Mouse (Mus musculus) inflammation-experienced regulatory T-cells (primary cell): Measurements from ENCODE around the gene Tnfsf13. TPM values are rescaled to one million over a fixed set of nuclear protein-coding genes. Genes with fewer than 3 reads are reported as not detected.

Experiments used
- polyA plus RNA-seq, 2 experiments: library from polyadenylated mRNA; unstranded; fragments of 100-300 nt; shearing (Covaris generic); gene quantifications; one replicate each; pipeline ENCODE4 v1.2.1; 2017

Tnfsf13 gene
- polyA plus RNA-seq = not detected

GRCm38 (mm10) chr11:69685526-69686148, at the start of gene Tnfsf13:
Gene Tnfsf13, minus strand, starts transcription at chr11:69685784.

GRCm38 (mm10) chr11:69695361-69696181, 10.0 kb upstream of the Tnfsf13 start, which contains the start of the genes Tnfsf12 and Tnfsfm13:
Gene Tnfsf12, minus strand, starts transcription at chr11:69695849.
Gene Tnfsfm13, minus strand, starts transcription at chr11:69696098.

GRCm38 (mm10) chr11:69681314-69682208, 4.0 kb downstream of the Tnfsf13 start, which contains the start of gene Senp3:
Gene Senp3, minus strand, starts transcription at chr11:69682084.

GRCm38 (mm10) chr11:69672211-69672706, 13.3 kb downstream of the Tnfsf13 start, which contains the start of gene Eif4a1:
Gene Eif4a1, minus strand, starts transcription at chr11:69672423.

GRCm38 (mm10) chr11:69665961-69666664, 19.5 kb downstream of the Tnfsf13 start, which contains the start of gene Cd68:
Gene Cd68, minus strand, starts transcription at chr11:69666153.

GRCm38 (mm10) chr11:69662213-69662966, 23.2 kb downstream of the Tnfsf13 start, which contains the start of gene Mpdu1:
Gene Mpdu1, minus strand, starts transcription at chr11:69662642.

GRCm38 (mm10) chr11:69655264-69656064, 30.1 kb downstream of the Tnfsf13 start, which contains the start of gene Sox15:
Gene Sox15, plus strand, starts transcription at chr11:69655314.

Other genes starting within 250 kb of the Tnfsf13 start
- 1 to 10 TPM in 1 of 2 experiments, under 1 TPM in 1; 0.31 to 3.4 TPM for gene Dnah2, start 136.7 kb downstream of the Tnfsf13 start, polyA plus RNA-seq
- gene Efnb3, start 125.6 kb downstream of the Tnfsf13 start, polyA plus RNA-seq = under 1 TPM; 0.55 to 0.64 TPM
- 10 to 100 TPM; 26.4 to 26.5 TPM for gene Wrap53, start 105.5 kb downstream of the Tnfsf13 start, polyA plus RNA-seq
- gene Trp53, start 105.4 kb downstream of the Tnfsf13 start, polyA plus RNA-seq = 100 to 1,000 TPM; 201 to 249 TPM
- under 1 TPM in 1 of 2 experiments, not detected in 1; 0.55 TPM for gene Atp1b2, start 79.8 kb downstream of the Tnfsf13 start, polyA plus RNA-seq
- gene Shbg, start 67.9 kb downstream of the Tnfsf13 start, polyA plus RNA-seq = under 1 TPM; 0.33 to 0.57 TPM
- 1 to 10 TPM in 1 of 2 experiments, not detected in 1; 2.8 TPM for gene Sat2, start 63.8 kb downstream of the Tnfsf13 start, polyA plus RNA-seq
- gene Fxr2, start 52.8 kb downstream of the Tnfsf13 start, polyA plus RNA-seq = 10 to 100 TPM; 59.9 to 74.5 TPM
- 1 to 10 TPM in 1 of 2 experiments, under 1 TPM in 1; 0.55 to 3.1 TPM for gene Sox15, start 30.5 kb downstream of the Tnfsf13 start, polyA plus RNA-seq
- gene Mpdu1, start 23.1 kb downstream of the Tnfsf13 start, polyA plus RNA-seq = 10 to 100 TPM; 47.5 to 52.3 TPM
- 10 to 100 TPM in 1 of 2 experiments, 1 to 10 TPM in 1; 1.7 to 11.0 TPM for gene Cd68, start 19.6 kb downstream of the Tnfsf13 start, polyA plus RNA-seq
- gene Eif4a1, start 13.4 kb downstream of the Tnfsf13 start, polyA plus RNA-seq = 100 to 1,000 TPM; 493 to 540 TPM
- 10 to 100 TPM; 33.1 to 37.3 TPM for gene Senp3, start 3.7 kb downstream of the Tnfsf13 start, polyA plus RNA-seq
- gene Tnfsf12, start 10.1 kb upstream of the Tnfsf13 start, polyA plus RNA-seq = not detected
- under 1 TPM in 1 of 2 experiments, not detected in 1; 0.45 TPM for gene Tnfsfm13, start 10.3 kb upstream of the Tnfsf13 start, polyA plus RNA-seq
- gene Polr2a, start 72.9 kb upstream of the Tnfsf13 start, polyA plus RNA-seq = 10 to 100 TPM; 43.7 to 44.7 TPM
- 1 to 10 TPM in 1 of 2 experiments, under 1 TPM in 1; 0.29 to 1.3 TPM for gene Slc35g3, start 76.2 kb upstream of the Tnfsf13 start, polyA plus RNA-seq
- gene Zbtb4, start 80.1 kb upstream of the Tnfsf13 start, polyA plus RNA-seq = 1 to 10 TPM; 3.8 to 5.3 TPM
- gene Chrnb1, start 110.2 kb upstream of the Tnfsf13 start, polyA plus RNA-seq = 1 to 10 TPM in 1 of 2 experiments, under 1 TPM in 1; 0.13 to 4.3 TPM
- gene Fgf11, start 116.1 kb upstream of the Tnfsf13 start, polyA plus RNA-seq = not detected
- gene Tmem102, start 119.8 kb upstream of the Tnfsf13 start, polyA plus RNA-seq = not detected
- gene Gm39566, start 129.5 kb upstream of the Tnfsf13 start, polyA plus RNA-seq = under 1 TPM in 1 of 2 experiments, not detected in 1; 0.39 TPM
- not detected for gene Spem2, start 132.7 kb upstream of the Tnfsf13 start, polyA plus RNA-seq
- gene Spem1, start 136.4 kb upstream of the Tnfsf13 start, polyA plus RNA-seq = 1 to 10 TPM in 1 of 2 experiments, not detected in 1; 2.1 TPM
- gene Nlgn2, start 152.0 kb upstream of the Tnfsf13 start, polyA plus RNA-seq = under 1 TPM; 0.26 to 0.83 TPM
- gene Tmem256, start 152.7 kb upstream of the Tnfsf13 start, polyA plus RNA-seq = 10 to 100 TPM; 64.6 to 89.9 TPM
- 10 to 100 TPM; 15.4 to 18.5 TPM for gene Plscr3, start 160.6 kb upstream of the Tnfsf13 start, polyA plus RNA-seq
- gene Tnk1, start 172.9 kb upstream of the Tnfsf13 start, polyA plus RNA-seq = under 1 TPM; 0.08 to 0.72 TPM
- gene Tmem95, start 192.2 kb upstream of the Tnfsf13 start, polyA plus RNA-seq = under 1 TPM in 1 of 2 experiments, not detected in 1; 0.93 TPM
- 1 to 10 TPM; 1.3 TPM for gene Kctd11, start 195.6 kb upstream of the Tnfsf13 start, polyA plus RNA-seq
- gene Acap1, start 209.8 kb upstream of the Tnfsf13 start, polyA plus RNA-seq = 100 to 1,000 TPM; 503 to 589 TPM
- gene 2810408A11Rik, start 215.2 kb upstream of the Tnfsf13 start, polyA plus RNA-seq = 1 to 10 TPM; 3.6 to 4.8 TPM
- 10 to 100 TPM in 1 of 2 experiments, 1 to 10 TPM in 1; 6.4 to 11.6 TPM for gene Neurl4, start 215.3 kb upstream of the Tnfsf13 start, polyA plus RNA-seq
- 100 to 1,000 TPM; 175 to 265 TPM for gene Gps2, start 228.1 kb upstream of the Tnfsf13 start, polyA plus RNA-seq
- gene Eif5a, start 236.2 kb upstream of the Tnfsf13 start, polyA plus RNA-seq = 1,000 to 10,000 TPM; 1,144 to 1,177 TPM